18 mouse cellular contexts compared by ENCODE assay signal in genomic region chr9:57549186-57549585, GRCm38 (mm10). TPM values are rescaled to one million over a fixed set of nuclear protein-coding genes. Genes with fewer than 3 reads are reported as not detected.
DNase-seq lines count a peak whose midpoint lies in the region; ATAC-seq lines count a peak whose summit lies in the region.
"Had no signal": no experiment of that assay in that cellular context is flagged by ENCODE, and none has a peak within 500 bp of the region (broad histone marks: within the 10 kb centered on the region; RNA-seq: fewer than 3 reads in every experiment).

No protein-coding gene starts in this region.

- no peaks in the 10 kb centered on the region for H3K9me3 ChIP-seq in heart, embryonic 13.5 days
- H3K9me3 ChIP-seq in heart, embryonic 11.5 days (replicated peaks; ENCODE audit: control insufficient read depth, low read length), result no peaks in the 10 kb centered on the region
- no peaks in the 10 kb centered on the region for H3K9me3 ChIP-seq in megakaryocyte, embryonic 14.5 days
- H3K9me3 ChIP-seq in limb, embryonic 10.5 days (replicated peaks), result no peaks in the 10 kb centered on the region
- H3K9me3 ChIP-seq: embryonic facial prominence, embryonic 12.5 days; neural tube, embryonic 12.5 days had no signal

- H3K4me2 ChIP-seq in heart, embryonic 13.5 days, result no peak overlapping the region
- H3K4me2 ChIP-seq in heart, embryonic 11.5 days, result no peak overlapping the region
- H3K4me2 ChIP-seq: embryonic facial prominence, embryonic 12.5 days; midbrain, embryonic 11.5 days; neural tube, embryonic 12.5 days had no signal

- no peak for ATAC-seq in cerebellum, adult (ENCODE audit: insufficient number of reproducible peaks, low FRiP score, low TSS enrichment)
- no peak for ATAC-seq in heart, embryonic 13.5 days (ENCODE audit: extremely low read depth, insufficient number of reproducible peaks, low FRiP score, low TSS enrichment)
- ATAC-seq in heart, embryonic 11.5 days (replicated peaks; ENCODE audit: insufficient number of reproducible peaks, low FRiP score, low TSS enrichment), result no peak
- no peak for ATAC-seq in megakaryocyte, adult 5-6 weeks (ENCODE audit: poor library complexity, severe bottlenecking)
- ATAC-seq: inflammation-experienced regulatory T-cells, adult 6 months; Patski had no signal

- no peaks in the 10 kb centered on the region for H3K27me3 ChIP-seq in heart, embryonic 13.5 days (replicated peaks)
- H3K27me3 ChIP-seq in heart, embryonic 11.5 days (ENCODE audit: control insufficient read depth, insufficient read depth, low read length), result no peaks in the 10 kb centered on the region
- H3K27me3 ChIP-seq in megakaryocyte, embryonic 14.5 days (replicated peaks), result no peaks in the 10 kb centered on the region
- H3K27me3 ChIP-seq in limb, embryonic 10.5 days (ENCODE audit: low read depth, poor library complexity, severe bottlenecking), result no peaks in the 10 kb centered on the region
- H3K27me3 ChIP-seq: embryonic facial prominence, embryonic 12.5 days; neural tube, embryonic 12.5 days; Patski had no signal

- peak overlapping the region; percentile 90; the same call in 1 of the 2 replicates for H3K27ac ChIP-seq in heart, embryonic 13.5 days (replicated peaks)
- H3K27ac ChIP-seq in heart, embryonic 11.5 days (ENCODE audit: low read depth, low read length), result no peak overlapping the region
- no peak overlapping the region for H3K27ac ChIP-seq in limb, embryonic 10.5 days
- H3K27ac ChIP-seq: embryonic facial prominence, embryonic 12.5 days; liver, embryonic 14.5 days; neural tube, embryonic 12.5 days had no signal

- intact Hi-C loops in heart, postnatal 14 days (cut with DNase I), result loop anchor here (10.0 kb wide), 1 partner anchor 206 kb away; no protein-coding TSS in a partner anchor

- peak; percentile 61 for DNase-seq in cerebellum, adult 11-12 months
- peak; percentile 38 to 40 for DNase-seq in heart, postnatal 14 days
- DNase-seq in limb, embryonic 10.5 days (ENCODE audit: low spot score), result no peak
- DNase-seq: kidney, postnatal 14 days; lung, postnatal 10 days; spleen, adult 18-20 months; thymus, postnatal 4 days had no signal

- 87% methylated on average over 4 of the region's 4 CpGs for WGBS in heart, embryonic 13.5 days
- WGBS in heart, embryonic 11.5 days (ENCODE audit: insufficient replicate concordance), result 93% methylated on average over 4 of the region's 4 CpGs
- WGBS in limb, embryonic 10.5 days, result 97% methylated on average over 4 of the region's 4 CpGs

- no peak overlapping the region for H3K4me3 ChIP-seq in heart, embryonic 13.5 days
- no peak overlapping the region for H3K4me3 ChIP-seq in heart, embryonic 11.5 days (ENCODE audit: low read depth, low read length)
- H3K4me3 ChIP-seq in megakaryocyte, embryonic 14.5 days (replicated peaks), result peak overlapping the region; percentile 8
- no peak overlapping the region for H3K4me3 ChIP-seq in limb, embryonic 10.5 days
- H3K4me3 ChIP-seq: embryonic facial prominence, embryonic 12.5 days; neural tube, embryonic 12.5 days had no signal

- H3K9ac ChIP-seq in heart, embryonic 13.5 days, result peak overlapping the region; percentile 15; the same call in 1 of the 2 replicates
- no peak overlapping the region for H3K9ac ChIP-seq in heart, embryonic 11.5 days (ENCODE audit: low read depth, low read length)
- H3K9ac ChIP-seq: embryonic facial prominence, embryonic 12.5 days; liver, embryonic 14.5 days; neural tube, embryonic 12.5 days had no signal

- H3K36me3 ChIP-seq in heart, embryonic 13.5 days, result peaks cover 64% of the 10 kb centered on the region
- H3K36me3 ChIP-seq in heart, embryonic 11.5 days (ENCODE audit: control insufficient read depth, insufficient read depth, low read length), result peaks cover 24% of the 10 kb centered on the region
- H3K36me3 ChIP-seq in megakaryocyte, embryonic 14.5 days (replicated peaks; ENCODE audit: low read length), result peaks cover 72% of the 10 kb centered on the region
- peaks cover 65% of the 10 kb centered on the region for H3K36me3 ChIP-seq in limb, embryonic 10.5 days

- H3K4me1 ChIP-seq in heart, embryonic 13.5 days, result peaks cover 56% of the 10 kb centered on the region
- peaks cover 17% of the 10 kb centered on the region for H3K4me1 ChIP-seq in heart, embryonic 11.5 days (ENCODE audit: control insufficient read depth, insufficient read depth, low read length)
- peaks cover 97% of the 10 kb centered on the region for H3K4me1 ChIP-seq in megakaryocyte, embryonic 14.5 days
- H3K4me1 ChIP-seq in limb, embryonic 10.5 days, result peaks cover 12% of the 10 kb centered on the region

RNA-seq across cellular contexts. Expression of gene Mpi, which starts 3.4 kb away (rescaled TPM):
- 74.2 and 80.9 TPM in 2 replicates for polyA plus RNA-seq in heart, embryonic 13.5 days (2015; fragmentation: Nextera tagmentation; extraction: Ambion mirVana)
- polyA plus RNA-seq in heart, embryonic 11.5 days (2014; fragmentation: Nextera tagmentation; extraction: Ambion mirVana), result 67.5 and 76.1 TPM in 2 replicates
- polyA plus RNA-seq in megakaryocyte, embryonic 14.5 days (2012; ENCODE audit: insufficient read depth, low replicate concordance), result 1.6 and 4.5 TPM in 2 replicates
- 10.7 and 12.7 TPM in 2 replicates for total RNA-seq in megakaryocyte, adult 5-6 weeks (2015)
- total RNA-seq in megakaryocyte, adult 5-6 weeks (2017), result 6.9 and 11.5 TPM in 2 replicates
- 100 to 1,000 TPM; 162 to 176 TPM for total RNA-seq in heart, postnatal 14 days (2021)
- 60.0 and 61.3 TPM in 2 replicates for polyA plus RNA-seq in limb, embryonic 10.5 days (2016; fragmentation: Nextera tagmentation; extraction: Ambion mirVana)

RNA-seq across cellular contexts. Expression of gene Scamp2, which starts 11.6 kb away (rescaled TPM):
- 51.5 and 52.4 TPM in 2 replicates for polyA plus RNA-seq in heart, embryonic 13.5 days (2015; fragmentation: Nextera tagmentation; extraction: Ambion mirVana)
- 53.3 and 54.9 TPM in 2 replicates for polyA plus RNA-seq in heart, embryonic 11.5 days (2014; fragmentation: Nextera tagmentation; extraction: Ambion mirVana)
- 49.4 and 55.8 TPM in 2 replicates for polyA plus RNA-seq in megakaryocyte, embryonic 14.5 days (2012; ENCODE audit: insufficient read depth, low replicate concordance)
- 89.5 and 90.0 TPM in 2 replicates for total RNA-seq in megakaryocyte, adult 5-6 weeks (2015)
- total RNA-seq in megakaryocyte, adult 5-6 weeks (2017), result 36.3 and 40.0 TPM in 2 replicates
- total RNA-seq in heart, postnatal 14 days (2021), result 10 to 100 TPM; 28.0 to 32.7 TPM
- 37.4 and 41.9 TPM in 2 replicates for polyA plus RNA-seq in limb, embryonic 10.5 days (2016; fragmentation: Nextera tagmentation; extraction: Ambion mirVana)

RNA-seq across cellular contexts. Expression of gene Fam219b, which starts 11.9 kb away (rescaled TPM):
- 11.4 and 12.8 TPM in 2 replicates for polyA plus RNA-seq in heart, embryonic 13.5 days (2015; fragmentation: Nextera tagmentation; extraction: Ambion mirVana)
- polyA plus RNA-seq in heart, embryonic 11.5 days (2014; fragmentation: Nextera tagmentation; extraction: Ambion mirVana), result 12.1 and 12.6 TPM in 2 replicates
- 4.9 TPM in 2 replicates for polyA plus RNA-seq in megakaryocyte, embryonic 14.5 days (2012; ENCODE audit: insufficient read depth, low replicate concordance)
- total RNA-seq in megakaryocyte, adult 5-6 weeks (2015), result 5.1 and 5.4 TPM in 2 replicates
- total RNA-seq in megakaryocyte, adult 5-6 weeks (2017), result 8.7 and 10.5 TPM in 2 replicates
- 1 to 10 TPM; 5.0 to 5.9 TPM for total RNA-seq in heart, postnatal 14 days (2021)
- polyA plus RNA-seq in limb, embryonic 10.5 days (2016; fragmentation: Nextera tagmentation; extraction: Ambion mirVana), result 17.7 and 18.3 TPM in 2 replicates

RNA-seq across cellular contexts. Expression of gene Cox5a, which starts 28.1 kb away (rescaled TPM):
- polyA plus RNA-seq in heart, embryonic 13.5 days (2015; fragmentation: Nextera tagmentation; extraction: Ambion mirVana), result 1,286 and 1,445 TPM in 2 replicates
- 1,178 and 1,213 TPM in 2 replicates for polyA plus RNA-seq in heart, embryonic 11.5 days (2014; fragmentation: Nextera tagmentation; extraction: Ambion mirVana)
- 240 and 738 TPM in 2 replicates for polyA plus RNA-seq in megakaryocyte, embryonic 14.5 days (2012; ENCODE audit: insufficient read depth, low replicate concordance)
- 374 and 399 TPM in 2 replicates for total RNA-seq in megakaryocyte, adult 5-6 weeks (2015)
- total RNA-seq in megakaryocyte, adult 5-6 weeks (2017), result 54.0 and 61.6 TPM in 2 replicates
- total RNA-seq in heart, postnatal 14 days (2021), result 1,000 to 10,000 TPM; 2,287 to 2,318 TPM
- 635 and 703 TPM in 2 replicates for polyA plus RNA-seq in limb, embryonic 10.5 days (2016; fragmentation: Nextera tagmentation; extraction: Ambion mirVana)

RNA-seq across cellular contexts. Expression of gene Ulk3, which starts 40.1 kb away (rescaled TPM):
- 14.6 and 17.1 TPM in 2 replicates for polyA plus RNA-seq in heart, embryonic 13.5 days (2015; fragmentation: Nextera tagmentation; extraction: Ambion mirVana)
- polyA plus RNA-seq in heart, embryonic 11.5 days (2014; fragmentation: Nextera tagmentation; extraction: Ambion mirVana), result 10.0 and 12.4 TPM in 2 replicates
- 3.3 and 4.7 TPM in 2 replicates for polyA plus RNA-seq in megakaryocyte, embryonic 14.5 days (2012; ENCODE audit: insufficient read depth, low replicate concordance)
- total RNA-seq in megakaryocyte, adult 5-6 weeks (2015), result 8.8 and 10.0 TPM in 2 replicates
- total RNA-seq in megakaryocyte, adult 5-6 weeks (2017), result 4.7 and 9.4 TPM in 2 replicates
- 1 to 10 TPM; 8.9 to 9.1 TPM for total RNA-seq in heart, postnatal 14 days (2021)
- polyA plus RNA-seq in limb, embryonic 10.5 days (2016; fragmentation: Nextera tagmentation; extraction: Ambion mirVana), result 10.1 and 12.0 TPM in 2 replicates

Comparison
In these comparisons a context has a peak if more than half of its experiments do, and no peak if none do; other contexts are left out.
1. RNA of gene Mpi, which starts 3.4 kb away (polyA plus RNA-seq): 74.2 to 80.9 TPM in heart, embryonic 13.5 days, 67.5 to 76.1 TPM in heart, embryonic 11.5 days and 60.0 to 61.3 TPM in limb, embryonic 10.5 days; 1.6 to 4.5 TPM in megakaryocyte, embryonic 14.5 days; every median in the first group is over 10 times any median in the second.